Mouse (Mus musculus) sigmoid colon, adult 10 weeks (tissue): ENCODE measurements around the gene Uqcr11. TPM values are rescaled to one million over a fixed set of nuclear protein-coding genes. Genes with fewer than 3 reads are reported as not detected.

Source experiments
- polyA plus RNA-seq: library from polyadenylated mRNA; stranded (reverse); fragments of 350-450 nt; fragmentation: Illumina TruSeq; extraction: RNeasy Lipid Tissue Mini Kit (QIAGEN cat#74804); gene quantifications from one replicate; pipeline ENCODE4 v1.2.3, GENCODE M21; 2014; ENCODE audit warnings: low read depth, low replicate concordance

Uqcr11 gene
- not detected for polyA plus RNA-seq

DNA sequence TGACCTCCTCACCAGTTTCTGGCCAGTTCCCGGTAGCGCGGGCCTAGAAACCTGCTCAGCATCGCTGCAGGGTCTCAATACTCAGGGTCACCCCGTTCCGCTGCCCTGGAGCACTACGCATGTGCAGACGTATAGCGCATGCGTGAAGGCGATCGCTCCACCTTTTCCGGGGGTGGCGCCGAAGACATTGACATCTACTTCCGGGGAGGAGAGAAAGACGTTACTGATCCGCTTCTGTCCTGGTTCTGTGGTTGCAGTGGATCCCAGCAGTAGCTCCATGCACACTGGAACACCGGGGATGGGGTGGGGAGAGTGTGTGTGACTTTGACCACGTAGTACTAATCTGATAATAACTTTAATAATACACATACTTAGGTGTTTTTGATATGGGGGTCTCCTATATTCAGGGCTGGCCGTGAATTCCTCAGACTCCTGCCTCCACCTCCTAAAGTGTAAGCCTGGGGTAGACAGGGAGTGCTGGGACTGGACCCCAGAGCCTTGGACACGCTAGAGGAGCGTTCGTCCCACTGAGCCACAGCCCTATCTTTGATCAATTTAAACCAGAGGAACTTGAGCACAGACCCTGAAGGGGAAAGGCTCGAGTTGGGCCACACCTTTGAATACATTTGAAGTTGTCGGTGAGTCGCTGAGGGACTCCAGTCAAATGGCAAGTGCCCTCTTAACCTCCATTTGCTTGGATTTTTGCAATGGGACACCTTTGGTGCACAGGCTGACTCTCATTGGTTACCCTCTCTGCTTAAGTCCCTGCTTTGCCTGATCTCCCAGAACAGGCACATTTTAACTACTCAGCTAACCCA lies at the start of gene Uqcr11:
Uqcr11 (minus strand) TSS at position 147 of the 818 bp plus-strand sequence.

DNA sequence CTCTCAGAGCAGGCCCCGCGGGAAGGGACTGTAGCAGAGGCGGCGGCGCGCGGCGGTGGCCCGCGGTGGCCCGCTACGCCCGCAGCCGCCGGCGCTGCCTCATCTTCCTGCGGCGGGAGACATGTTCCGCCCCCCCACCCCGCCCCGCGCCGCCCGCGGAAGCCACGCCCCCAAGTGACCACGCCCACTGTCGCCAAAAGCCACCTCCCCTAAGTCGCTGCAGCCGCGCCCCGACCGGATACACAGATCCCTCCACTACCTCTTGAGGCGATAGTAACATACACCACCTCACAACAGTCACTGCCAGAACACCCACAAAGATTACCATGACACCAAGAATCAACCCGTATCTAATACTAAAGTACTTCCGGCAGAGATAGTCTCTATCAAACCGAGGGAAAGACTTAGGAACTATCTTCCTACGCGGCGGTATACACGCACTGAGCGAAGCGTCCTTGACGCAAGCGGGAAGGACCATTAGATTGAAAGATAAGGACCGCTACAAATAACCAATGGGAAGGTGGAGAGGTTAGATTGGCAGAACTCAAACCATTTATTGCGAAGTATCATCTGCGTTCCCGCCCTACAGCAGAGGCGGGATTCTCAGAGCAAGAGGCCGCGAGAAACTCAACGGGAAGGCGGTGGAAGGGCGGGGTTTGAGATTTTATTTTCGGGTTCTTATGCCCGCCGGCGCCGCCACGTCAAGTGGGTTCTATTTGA lies 27.0 kb upstream of the Uqcr11 start, which contains the start of gene Tcf3:
Tcf3 (minus strand) TSS at position 135 of the 720 bp plus-strand sequence.

DNA sequence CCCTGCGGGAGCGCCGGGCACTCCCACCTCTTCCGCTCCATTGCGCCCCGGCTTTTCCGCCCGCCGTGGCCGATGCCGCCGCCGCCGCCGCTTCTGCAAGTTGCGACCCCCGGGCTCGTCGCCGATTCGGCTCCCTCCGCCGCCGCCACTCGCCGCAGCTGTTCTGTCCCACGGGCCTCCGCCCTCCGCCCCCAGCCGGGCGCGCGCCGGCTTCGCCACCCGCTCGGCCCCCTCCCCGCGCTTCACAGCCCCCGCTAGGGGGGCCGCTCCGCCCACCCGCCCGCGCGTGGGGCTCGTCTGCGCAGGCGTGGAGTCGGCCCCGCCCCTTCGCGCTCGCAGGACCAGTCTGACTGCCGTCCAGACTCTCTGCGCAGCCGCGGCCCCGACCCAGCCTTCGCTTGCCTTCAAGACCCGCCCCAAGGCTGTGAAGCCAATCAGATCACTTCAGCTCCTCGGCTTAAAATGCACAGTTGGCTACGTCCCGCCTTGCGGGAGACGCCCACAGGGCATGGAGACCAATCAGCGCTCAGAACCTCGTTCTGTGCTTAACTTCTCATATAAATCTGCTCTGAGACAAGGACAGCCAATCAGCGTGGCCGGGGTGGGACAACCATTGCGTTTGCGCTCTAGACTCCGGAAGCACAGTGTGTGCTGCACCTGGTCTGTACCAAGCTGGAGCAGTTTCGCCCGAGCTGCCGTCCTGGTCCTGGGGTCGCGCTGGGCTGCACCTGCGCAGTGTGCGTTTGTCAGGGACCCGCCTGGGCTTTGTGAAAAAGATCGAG lies 7.2 kb downstream of the Uqcr11 start, which contains the start of gene Mbd3:
Mbd3 (minus strand) TSS at position 360 of the 782 bp plus-strand sequence.

DNA sequence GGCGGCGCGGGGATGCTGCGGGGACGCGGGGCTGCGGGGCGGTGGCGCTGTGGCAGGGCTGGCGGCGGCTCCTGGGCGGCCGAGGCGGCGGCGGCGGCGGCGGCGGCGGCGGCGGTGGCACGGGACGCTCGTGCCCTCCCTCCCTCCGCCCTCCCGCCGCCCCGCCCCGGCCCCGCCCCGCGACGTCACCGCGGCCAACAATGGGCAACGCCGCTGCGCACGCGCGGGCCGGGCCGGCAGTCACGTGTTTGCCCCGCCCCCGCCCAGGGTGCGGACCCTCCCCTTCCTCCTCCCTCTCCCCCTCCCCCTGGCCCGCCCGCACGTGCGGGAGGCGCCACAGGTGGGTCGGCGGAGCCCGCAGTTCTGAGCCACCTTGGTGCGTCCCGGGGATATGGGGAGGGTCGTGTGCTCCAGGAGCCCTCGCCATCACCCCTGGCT lies 19.1 kb downstream of the Uqcr11 start, which contains the start of gene Mex3d:
Mex3d (minus strand) TSS at position 138 of the 438 bp plus-strand sequence.

DNA sequence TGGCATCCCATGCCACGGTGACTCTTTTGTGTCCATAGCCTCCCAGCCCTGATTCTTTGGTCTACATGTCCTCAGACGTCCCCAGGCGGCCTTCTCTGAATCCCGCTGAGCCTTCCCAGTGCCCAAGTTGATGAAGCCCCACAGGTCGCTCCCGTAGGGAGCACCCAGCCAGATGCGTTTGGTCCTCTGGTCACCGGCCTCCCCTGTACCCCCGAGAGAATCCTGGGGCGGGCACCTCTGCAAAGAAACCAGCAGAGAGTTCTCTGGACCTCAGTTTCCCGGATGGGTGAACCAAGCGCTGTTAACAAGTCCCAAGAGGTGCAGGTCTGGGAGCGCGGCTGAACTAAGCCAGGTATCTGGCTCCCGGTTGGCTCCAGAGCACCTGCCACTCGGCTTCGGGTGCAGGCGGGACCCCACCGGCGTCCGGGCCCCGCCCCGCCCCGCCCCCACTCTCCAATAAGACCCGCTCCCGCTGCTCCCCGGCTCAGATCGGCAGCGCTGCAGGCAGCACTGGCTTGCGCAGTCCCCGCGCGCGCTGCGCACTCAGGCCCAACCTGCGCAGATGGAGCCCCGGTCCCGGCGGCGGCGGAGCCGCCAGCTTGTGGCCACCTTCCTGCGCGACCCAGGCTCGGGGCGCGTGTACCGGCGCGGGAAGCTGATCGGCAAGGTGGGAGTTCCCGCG lies 50.5 kb downstream of the Uqcr11 start, which contains the start of gene Plk5:
Plk5 (plus strand) TSS at position 459 of the 682 bp plus-strand sequence.

Other genes starting within 250 kb of the Uqcr11 start
- gene Cirbp, start 240.8 kb downstream of the Uqcr11 start, polyA plus RNA-seq: 23.0 TPM
- gene 1600002K03Rik, start 233.9 kb downstream of the Uqcr11 start, polyA plus RNA-seq: not detected
- 0.79 TPM for gene Efna2, start 227.3 kb downstream of the Uqcr11 start, polyA plus RNA-seq
- 4.9 TPM for gene Mum1, start 180.4 kb downstream of the Uqcr11 start, polyA plus RNA-seq
- 12.8 TPM for gene Ndufs7, start 157.7 kb downstream of the Uqcr11 start, polyA plus RNA-seq
- gene Gamt, start 145.8 kb downstream of the Uqcr11 start, polyA plus RNA-seq: not detected
- gene Dazap1, start 145.3 kb downstream of the Uqcr11 start, polyA plus RNA-seq: 27.3 TPM
- 2.1 TPM for gene Rps15, start 114.4 kb downstream of the Uqcr11 start, polyA plus RNA-seq
- gene Apc2, start 110.9 kb downstream of the Uqcr11 start, polyA plus RNA-seq: not detected
- 0.98 TPM for gene 2310011J03Rik, start 86.3 kb downstream of the Uqcr11 start, polyA plus RNA-seq
- not detected for gene Pcsk4, start 77.3 kb downstream of the Uqcr11 start, polyA plus RNA-seq
- 0.88 TPM for gene Reep6, start 76.9 kb downstream of the Uqcr11 start, polyA plus RNA-seq
- gene Adamtsl5, start 58.4 kb downstream of the Uqcr11 start, polyA plus RNA-seq: 0.57 TPM
- gene Plk5, start 50.4 kb downstream of the Uqcr11 start, polyA plus RNA-seq: not detected
- gene Mex3d, start 19.2 kb downstream of the Uqcr11 start, polyA plus RNA-seq: 6.1 TPM
- gene Mbd3, start 7.3 kb downstream of the Uqcr11 start, polyA plus RNA-seq: not detected
- 3.2 TPM for gene Tcf3, start 26.8 kb upstream of the Uqcr11 start, polyA plus RNA-seq
- not detected for gene Onecut3, start 88.0 kb upstream of the Uqcr11 start, polyA plus RNA-seq
- gene Atp8b3, start 132.3 kb upstream of the Uqcr11 start, polyA plus RNA-seq: not detected
- gene Rexo1, start 154.7 kb upstream of the Uqcr11 start, polyA plus RNA-seq: 0.66 TPM
- gene Klf16, start 170.5 kb upstream of the Uqcr11 start, polyA plus RNA-seq: 2.7 TPM
- gene Abhd17a, start 183.5 kb upstream of the Uqcr11 start, polyA plus RNA-seq: not detected
- gene Scamp4, start 196.0 kb upstream of the Uqcr11 start, polyA plus RNA-seq: 1.9 TPM
- gene Adat3, start 196.1 kb upstream of the Uqcr11 start, polyA plus RNA-seq: not detected
- gene Gm49322, start 199.2 kb upstream of the Uqcr11 start, polyA plus RNA-seq: not detected
- 1.1 TPM for gene Csnk1g2, start 216.0 kb upstream of the Uqcr11 start, polyA plus RNA-seq